Comparison of ENCODE assay signal across 27 mouse cellular contexts in genomic region chr17:71444126-71444525, GRCm38 (mm10). TPM values are rescaled to one million over a fixed set of nuclear protein-coding genes. Genes with fewer than 3 reads are reported as not detected.
A peak's percentile ranks its signal among the peaks of the same experiment; 100 is the strongest.
DNase-seq lines count a peak whose midpoint lies in the region; ATAC-seq and TF ChIP-seq lines count a peak whose summit lies in the region.
"Had no signal": no experiment of that assay in that cellular context is flagged by ENCODE, and none has a peak within 500 bp of the region (broad histone marks: within the 10 kb centered on the region; RNA-seq: fewer than 3 reads in every experiment).

No protein-coding gene starts in this region.

- WGBS in olfactory bulb, adult 2 months = 75% methylated on average over 3 of the region's 3 CpGs
- 93% methylated on average over 3 of the region's 3 CpGs for WGBS in midbrain, embryonic 15.5 days

- H3K4me2 ChIP-seq in midbrain, embryonic 15.5 days = no peak overlapping the region
- H3K4me2 ChIP-seq: embryonic facial prominence, embryonic 13.5 days; forebrain, embryonic 12.5 days; forebrain, embryonic 15.5 days; heart, embryonic 11.5 days; hindbrain, embryonic 12.5 days; hindbrain, embryonic 15.5 days had no signal

- intact Hi-C loops in left cerebral cortex, adult 2 months (cut with DNase I) = no loop called here

- peaks cover 8% of the 10 kb centered on the region; the same call in 1 of the 2 replicates for H3K36me3 ChIP-seq in midbrain, embryonic 15.5 days (replicated peaks)

- ATAC-seq in midbrain, embryonic 15.5 days (replicated peaks) = no peak
- ATAC-seq: forebrain, embryonic 15.5 days; inflammation-experienced regulatory T-cells, adult 6 months; intestine, embryonic 16.5 days had no signal

- peak overlapping the region; percentile 13; the same call in 1 of the 2 replicates for H3K27ac ChIP-seq in left cerebral cortex, adult 2 months
- peak overlapping the region; percentile 56; the same call in 1 of the 2 replicates for H3K27ac ChIP-seq in olfactory bulb, adult 2 months (ENCODE audit: insufficient read depth, low read depth, low read length)
- no peak overlapping the region for H3K27ac ChIP-seq in midbrain, embryonic 15.5 days
- H3K27ac ChIP-seq: embryonic facial prominence, embryonic 10.5 days; embryonic facial prominence, embryonic 13.5 days; forebrain, embryonic 12.5 days; forebrain, embryonic 15.5 days; gastrocnemius, adult 2 months; hindbrain, embryonic 12.5 days; hindbrain, embryonic 15.5 days had no signal

- TF ChIP-seq CTCF in left cerebral cortex, adult 2 months (IDR thresholded peaks at IDR 0.05) = no peak
- no peak for TF ChIP-seq CTCF in olfactory bulb, adult 2 months (IDR thresholded peaks at IDR 0.05; ENCODE audit: insufficient read depth, low read depth, low read length)

- H3K4me1 ChIP-seq in olfactory bulb, adult 2 months (ENCODE audit: control insufficient read depth, insufficient read depth, low read length) = peaks cover 5% of the 10 kb centered on the region
- no peaks in the 10 kb centered on the region for H3K4me1 ChIP-seq in midbrain, embryonic 15.5 days
- H3K4me1 ChIP-seq: embryonic facial prominence, embryonic 10.5 days; embryonic facial prominence, embryonic 13.5 days; forebrain, embryonic 12.5 days; forebrain, embryonic 15.5 days; hindbrain, embryonic 12.5 days; hindbrain, embryonic 15.5 days had no signal

- no peak for TF ChIP-seq POLR2A in olfactory bulb, adult 2 months (IDR thresholded peaks at IDR 0.05; ENCODE audit: insufficient read depth, low read depth, low read length)

- no peaks in the 10 kb centered on the region for H3K9me3 ChIP-seq in midbrain, embryonic 15.5 days
- H3K9me3 ChIP-seq: embryonic facial prominence, embryonic 10.5 days; embryonic facial prominence, embryonic 13.5 days; forebrain, embryonic 12.5 days; forebrain, embryonic 15.5 days; hindbrain, embryonic 12.5 days; hindbrain, embryonic 15.5 days had no signal

- H3K4me3 ChIP-seq in left cerebral cortex, adult 2 months = no peak overlapping the region
- no peak overlapping the region for H3K4me3 ChIP-seq in olfactory bulb, adult 2 months (ENCODE audit: insufficient read depth, low read depth, low read length)
- no peak overlapping the region for H3K4me3 ChIP-seq in midbrain, embryonic 15.5 days
- H3K4me3 ChIP-seq: embryonic facial prominence, embryonic 10.5 days; embryonic facial prominence, embryonic 13.5 days; erythroblast, embryonic 14.5 days; forebrain, embryonic 12.5 days; forebrain, embryonic 15.5 days; gastrocnemius, adult 2 months; hindbrain, embryonic 12.5 days; hindbrain, embryonic 15.5 days had no signal

- H3K9ac ChIP-seq in midbrain, embryonic 15.5 days = no peak overlapping the region
- H3K9ac ChIP-seq: embryonic facial prominence, embryonic 13.5 days; forebrain, embryonic 12.5 days; forebrain, embryonic 15.5 days; hindbrain, embryonic 12.5 days; hindbrain, embryonic 15.5 days had no signal

- no peak for DNase-seq in left cerebral cortex, adult 2 months (ENCODE audit: extremely low spot score in 1 of 2, low spot score in 2 of 2)
- DNase-seq in left cerebral cortex, adult 8-10 months (ENCODE audit: low spot score in 2 of 2) = no peak
- DNase-seq in ZHBTc4 (ENCODE audit: low read depth, low spot score) = peak; percentile 85
- no peak for DNase-seq in layer of hippocampus, postnatal 14 days (ENCODE audit: low spot score in 2 of 2)
- DNase-seq: adrenal gland, adult 2 months; adrenal gland, postnatal 14 days; cerebellum, adult 11-12 months; cerebellum, adult 8-10 months; cerebellum, postnatal 10 days; cerebellum, postnatal 36 days; embryo, embryonic 11 days; gastrocnemius, adult 2 months; gastrocnemius, postnatal 14 days; heart, adult 11 months had no signal

- H3K27me3 ChIP-seq in midbrain, embryonic 15.5 days (replicated peaks) = no peaks in the 10 kb centered on the region
- H3K27me3 ChIP-seq: CH12.LX; embryonic facial prominence, embryonic 13.5 days; forebrain, embryonic 12.5 days; forebrain, embryonic 15.5 days; hindbrain, embryonic 12.5 days; hindbrain, embryonic 15.5 days had no signal

RNA-seq across cellular contexts. Expression of gene Gm4707, which starts 15.6 kb away (rescaled TPM):
- total RNA-seq in left cerebral cortex, adult 2 months (2021) = 1 to 10 TPM; 1.5 to 4.4 TPM
- 1 to 10 TPM; 2.3 to 4.0 (median 2.7) TPM for total RNA-seq in left cerebral cortex, adult 8-10 months (2022)
- polyA plus RNA-seq in olfactory bulb, adult 2 months (2012; ENCODE audit: insufficient read depth, insufficient read length, low replicate concordance, missing spikeins) = not detected in 2 replicates
- total RNA-seq in layer of hippocampus, postnatal 14 days (2021) = 1 to 10 TPM; 1.1 to 3.0 TPM
- 2.8 and 3.2 TPM in 2 replicates for polyA plus RNA-seq in midbrain, embryonic 15.5 days (2015; fragmentation: Nextera tagmentation; extraction: Ambion mirVana)

RNA-seq across cellular contexts. Expression of gene Smchd1, which starts 31.0 kb away (rescaled TPM):
- 10 to 100 TPM; 32.5 to 34.5 TPM for total RNA-seq in left cerebral cortex, adult 2 months (2021)
- total RNA-seq in left cerebral cortex, adult 8-10 months (2022) = 10 to 100 TPM; 26.7 to 32.3 (median 29.8) TPM
- polyA plus RNA-seq in olfactory bulb, adult 2 months (2012; ENCODE audit: insufficient read depth, insufficient read length, low replicate concordance, missing spikeins) = 122 TPM in 1 of 2 replicates, not detected in the other
- 10 to 100 TPM; 31.0 to 34.0 TPM for total RNA-seq in layer of hippocampus, postnatal 14 days (2021)
- 48.1 and 51.8 TPM in 2 replicates for polyA plus RNA-seq in midbrain, embryonic 15.5 days (2015; fragmentation: Nextera tagmentation; extraction: Ambion mirVana)
